Mouse (Mus musculus) lung, postnatal 0 days (tissue): ENCODE measurements around the gene Aqr.

Experiments used
- CTCF ChIP-seq: IDR thresholded peaks from 2 replicates; pipeline ENCODE4 v1.5.1; 2016; ENCODE audit warnings: antibody characterized with exemption, mild to moderate bottlenecking
- EP300 ChIP-seq: IDR thresholded peaks from 2 replicates; pipeline ENCODE4 v1.6.1; 2016; ENCODE audit warnings: antibody characterized with exemption, mild to moderate bottlenecking, control low read depth

DNA sequence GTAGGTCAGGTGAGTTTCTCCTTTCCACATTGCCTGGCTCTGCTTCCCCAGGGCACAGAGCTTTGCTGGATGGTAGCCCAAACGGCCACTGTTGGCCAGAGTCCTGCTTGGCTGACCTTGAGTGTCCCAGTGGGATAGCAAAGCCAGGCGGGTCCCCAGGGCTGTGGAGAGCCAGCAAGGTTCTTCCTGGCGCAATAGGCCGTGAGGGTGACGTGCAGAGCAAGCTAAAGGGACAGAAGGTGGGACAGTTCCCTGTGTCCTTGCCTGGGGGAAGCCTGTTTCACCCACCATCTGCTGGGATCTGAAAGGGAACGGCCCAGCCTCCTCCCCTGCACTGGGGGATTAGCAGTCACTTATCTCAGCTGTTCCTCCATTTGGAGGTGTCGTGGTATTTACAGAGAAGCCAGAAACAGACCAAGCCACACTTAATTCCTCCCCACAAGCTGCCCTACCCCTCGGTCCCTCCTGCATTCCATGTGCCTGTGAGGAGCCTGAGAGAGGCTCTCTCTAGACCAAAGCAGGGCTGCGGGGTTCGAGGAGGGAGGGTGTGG, 129.4 kb downstream of the Aqr start:
- no peak for TF ChIP-seq CTCF
- TF ChIP-seq EP300, result no peak
